Mouse (Mus musculus): ENCODE results near the gene Hepacam2. TPM values are rescaled to one million over a fixed set of nuclear protein-coding genes. Genes with fewer than 3 reads are reported as not detected.
"Not testable (repeated sequence)": the region's sequence is repeated elsewhere in the genome, so short reads cannot be mapped to it uniquely, and the experiment has no call there.

Hepacam2 gene
- under 1 TPM; 0.11 to 0.41 (median 0.25) TPM for total RNA-seq (2022)

DNA sequence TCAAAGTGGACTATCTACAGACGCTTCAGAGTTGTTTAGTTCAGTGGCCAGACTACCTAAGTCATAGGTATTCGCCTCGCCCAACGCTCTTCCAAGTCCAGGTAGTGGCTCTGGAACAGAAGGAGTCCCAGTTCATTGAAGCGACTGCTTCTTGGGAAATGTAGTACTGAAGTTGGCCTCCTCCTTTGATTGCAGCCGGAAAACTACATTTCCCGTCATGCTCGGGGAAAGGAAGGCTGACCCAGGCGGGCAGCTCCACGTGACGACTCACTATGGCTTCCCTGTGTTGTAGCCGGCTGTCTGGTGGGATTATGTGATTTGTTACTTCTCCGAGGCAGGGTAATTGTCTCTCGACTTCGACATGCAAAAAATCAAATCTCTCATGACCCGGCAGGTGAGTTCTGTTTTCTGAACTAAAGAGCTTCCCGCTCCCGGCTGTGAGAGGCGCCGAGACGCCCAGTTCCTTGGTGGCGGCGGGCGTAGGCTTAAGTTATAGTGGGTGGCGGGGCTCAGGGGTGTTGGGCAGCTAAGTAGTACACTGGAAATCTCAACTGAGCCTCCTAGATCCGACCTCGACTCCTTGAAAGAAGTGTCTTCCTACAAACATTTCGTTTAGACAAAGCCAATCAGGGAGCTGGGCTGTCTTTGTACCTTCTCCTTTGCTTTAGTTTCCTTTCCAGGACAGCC is at the start of gene Hepacam2, which contains the start of gene Vps50:
Gene Hepacam2 (minus strand): TSS at position 137 of the 687 bp plus-strand sequence.
Gene Vps50 (plus strand): TSS at position 221 of the 687 bp plus-strand sequence.
- peak; percentile 93 for DNase-seq (ENCODE audit: low spot score)

DNA sequence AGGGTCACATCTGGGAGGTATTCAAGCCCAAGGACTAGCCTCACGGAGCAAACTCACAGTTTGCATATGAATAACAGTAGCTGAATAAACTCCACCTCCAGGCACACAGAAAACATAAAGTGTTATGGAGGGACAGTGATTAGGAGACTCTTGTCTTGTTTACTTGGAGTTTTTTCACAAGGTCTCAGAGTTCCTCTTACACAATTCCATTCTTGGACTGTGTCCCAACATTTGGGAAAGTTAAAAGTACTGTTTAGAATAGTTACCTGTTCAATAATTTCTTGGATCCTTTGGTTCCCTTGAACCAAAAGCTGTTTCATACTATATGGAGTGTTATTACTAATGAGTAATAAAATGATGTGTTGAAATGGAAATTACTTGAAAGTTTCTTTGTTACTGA is 46.9 kb upstream of the Hepacam2 start:
- DNase-seq (ENCODE audit: low spot score) = no peak

DNA sequence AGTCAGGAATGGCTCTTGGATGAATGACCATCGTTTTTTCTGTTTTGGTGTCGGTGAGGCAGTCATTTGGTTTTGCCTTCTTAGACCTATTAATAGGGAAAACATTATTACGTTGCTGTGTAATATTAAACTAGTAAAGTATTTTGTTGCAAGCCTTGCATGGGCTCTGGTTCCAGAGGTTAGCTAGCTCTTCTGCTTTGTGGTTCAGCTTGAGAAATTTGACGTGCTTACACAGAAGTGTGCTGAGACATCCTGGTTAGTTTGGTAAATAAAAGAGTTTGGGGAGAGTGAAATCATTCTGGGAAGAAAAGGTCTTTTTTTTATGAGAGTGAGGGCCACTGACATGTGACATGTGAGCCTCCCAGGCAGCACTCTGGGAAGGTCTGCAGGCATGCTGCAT is 45.8 kb upstream of the Hepacam2 start:
- DNase-seq (ENCODE audit: low spot score) = no peak

DNA sequence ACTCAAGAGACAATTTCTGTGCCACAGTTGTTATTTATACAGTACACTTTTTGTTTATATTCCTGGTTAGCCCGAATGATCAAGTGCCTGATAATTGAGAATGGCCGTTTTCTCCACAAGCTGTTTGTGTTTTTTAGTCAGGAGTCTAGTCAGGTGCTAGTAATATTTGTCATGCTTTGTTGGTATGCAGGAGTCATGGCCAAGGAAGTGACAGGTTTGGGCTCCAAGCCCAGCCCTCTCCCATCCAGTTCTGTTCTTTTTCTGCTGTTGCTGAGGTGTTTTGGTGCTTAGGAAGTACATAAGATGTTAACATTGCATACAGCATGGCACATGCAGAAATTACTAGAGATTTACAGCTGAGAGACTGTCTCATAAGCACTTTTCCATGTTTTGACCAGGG is 41.4 kb upstream of the Hepacam2 start:
- DNase-seq (ENCODE audit: low spot score) = no peak

DNA sequence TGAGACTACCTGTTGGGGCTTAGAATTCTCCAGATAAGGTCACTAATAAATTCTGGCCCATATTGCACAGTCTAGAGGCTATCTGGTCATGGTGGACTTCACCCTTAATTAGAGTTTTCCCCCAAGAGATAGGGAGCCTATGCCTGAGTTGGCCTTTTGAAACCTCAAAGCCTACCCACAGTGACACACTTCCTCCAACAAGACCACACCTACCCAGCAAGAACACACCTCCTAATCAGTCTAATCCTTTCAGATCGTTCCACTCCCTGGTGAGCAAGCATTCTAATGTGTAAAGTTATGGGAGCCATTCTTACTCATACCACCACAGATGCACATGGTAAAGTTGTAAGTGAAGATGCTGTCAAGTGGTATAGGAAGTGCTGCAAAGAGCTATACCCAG is 38.0 kb upstream of the Hepacam2 start:
- DNase-seq (ENCODE audit: low spot score) = no peak

DNA sequence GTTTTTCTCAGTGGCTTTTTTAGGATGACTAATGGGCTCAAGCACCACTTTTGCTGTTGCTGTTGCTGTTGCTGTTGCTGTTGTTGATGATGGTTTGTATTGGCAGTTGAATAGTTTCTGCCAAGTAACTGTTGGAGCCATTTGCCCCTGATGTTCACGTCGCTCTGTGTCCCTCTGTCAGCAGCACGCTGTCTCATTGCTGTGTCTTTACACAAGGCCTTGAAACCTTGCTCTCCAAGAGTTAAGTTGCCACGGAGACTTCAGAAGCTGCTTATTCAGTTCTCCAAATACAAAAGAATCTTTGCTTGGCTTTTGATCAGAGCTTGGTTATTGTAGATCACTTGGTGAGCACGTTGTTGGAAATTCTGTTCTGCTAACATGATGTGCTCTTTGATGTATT is 33.3 kb upstream of the Hepacam2 start:
- no peak for DNase-seq (ENCODE audit: low spot score)

DNA sequence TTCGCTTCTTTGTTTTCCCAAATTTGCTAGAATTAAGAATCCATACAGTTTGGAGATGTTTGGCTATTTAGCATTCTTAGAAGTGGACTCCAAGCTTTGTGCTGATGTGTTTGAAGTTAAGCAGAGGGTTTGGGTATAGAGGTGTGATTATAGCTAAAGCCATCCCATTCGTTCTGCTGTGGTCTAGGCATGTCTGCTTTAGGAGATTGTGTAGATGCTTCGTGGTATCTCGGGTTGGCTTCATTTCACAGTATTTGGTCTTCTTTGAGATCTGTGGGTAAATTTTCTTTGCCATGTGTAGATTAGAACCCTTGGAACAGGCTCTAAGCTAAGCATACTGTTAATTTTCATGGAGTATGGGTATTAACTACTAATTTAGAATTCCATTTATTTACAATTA is 30.1 kb upstream of the Hepacam2 start:
- no peak for DNase-seq (ENCODE audit: low spot score)

DNA sequence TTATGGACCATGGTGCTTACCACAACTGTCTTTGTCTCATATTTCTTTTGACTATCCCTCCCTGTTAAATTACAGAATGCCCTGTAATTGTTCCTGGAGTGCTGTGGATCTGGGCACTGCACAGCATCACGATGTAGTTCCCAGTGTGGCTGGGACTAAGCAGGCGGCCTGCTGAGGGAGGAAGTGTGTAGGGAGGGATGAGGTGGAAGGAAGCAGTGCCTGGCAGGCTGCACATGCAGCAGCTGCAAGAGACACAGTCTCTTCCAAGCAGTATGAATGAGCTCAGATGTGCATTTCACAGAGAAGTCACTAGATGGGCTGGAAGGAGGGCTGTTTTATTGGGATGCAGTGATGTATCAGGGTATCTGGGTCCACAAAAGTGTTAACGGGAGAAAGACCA is 14.5 kb upstream of the Hepacam2 start:
- DNase-seq (ENCODE audit: low spot score) = no peak

DNA sequence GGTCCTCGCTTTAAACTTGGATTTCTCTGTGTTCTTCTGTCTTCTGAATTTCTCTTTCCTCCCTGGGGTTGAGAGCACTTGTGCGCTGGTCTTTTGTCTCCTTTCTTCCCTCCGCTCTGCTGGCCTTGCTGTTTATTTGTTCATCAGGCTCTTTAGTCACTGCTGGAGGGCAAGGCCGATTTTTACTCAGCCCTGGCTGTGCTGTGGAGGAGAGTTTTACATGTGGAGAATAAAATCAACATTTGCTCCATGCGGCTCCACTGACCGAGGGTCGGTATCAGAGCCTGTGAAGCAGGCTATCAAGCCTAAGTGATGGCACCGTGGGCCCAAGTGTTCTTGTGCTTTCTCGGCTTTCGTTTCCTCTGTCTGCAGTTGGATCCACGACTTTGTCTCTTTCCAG is 13.5 kb upstream of the Hepacam2 start:
- DNase-seq (ENCODE audit: low spot score) = no peak

DNA sequence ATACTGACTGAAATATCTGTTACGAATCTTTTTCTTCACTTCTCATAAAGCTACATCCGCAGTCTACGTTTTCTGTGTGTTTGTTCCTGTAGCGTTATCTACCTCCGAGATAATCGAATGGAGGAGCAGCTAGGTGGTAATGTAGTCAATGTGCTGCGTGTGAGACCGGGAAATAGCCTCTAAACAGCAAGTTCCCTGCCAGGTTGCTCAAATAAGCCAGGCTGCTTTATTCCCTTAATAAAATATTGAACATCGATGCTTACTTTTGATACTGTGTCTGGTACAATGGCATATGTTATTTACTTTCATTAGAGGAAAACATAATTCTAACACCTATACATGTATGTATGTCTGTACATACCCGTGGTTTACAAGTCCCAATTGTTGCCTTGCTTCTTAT is 13.0 kb upstream of the Hepacam2 start:
- no peak for DNase-seq (ENCODE audit: low spot score)

DNA sequence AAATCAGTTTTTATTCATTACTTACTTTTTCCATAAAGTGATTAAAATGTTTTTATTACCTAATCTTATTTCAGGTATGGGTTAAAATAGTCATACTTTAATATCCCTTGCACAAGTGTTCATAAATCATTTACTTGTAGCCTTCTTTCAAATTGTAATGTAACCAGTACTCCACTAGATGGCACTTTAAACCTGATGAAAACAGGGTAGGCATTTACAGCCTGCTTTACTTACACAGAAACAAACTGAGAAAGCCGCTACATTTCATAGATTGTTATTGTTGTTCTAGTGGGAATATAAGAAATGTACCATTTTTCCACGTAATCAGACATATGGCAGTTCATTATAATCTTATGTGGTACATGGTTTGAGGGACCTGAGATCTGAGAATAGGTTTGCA is 11.7 kb upstream of the Hepacam2 start:
- peak; percentile 23 for DNase-seq (ENCODE audit: low spot score)

DNA sequence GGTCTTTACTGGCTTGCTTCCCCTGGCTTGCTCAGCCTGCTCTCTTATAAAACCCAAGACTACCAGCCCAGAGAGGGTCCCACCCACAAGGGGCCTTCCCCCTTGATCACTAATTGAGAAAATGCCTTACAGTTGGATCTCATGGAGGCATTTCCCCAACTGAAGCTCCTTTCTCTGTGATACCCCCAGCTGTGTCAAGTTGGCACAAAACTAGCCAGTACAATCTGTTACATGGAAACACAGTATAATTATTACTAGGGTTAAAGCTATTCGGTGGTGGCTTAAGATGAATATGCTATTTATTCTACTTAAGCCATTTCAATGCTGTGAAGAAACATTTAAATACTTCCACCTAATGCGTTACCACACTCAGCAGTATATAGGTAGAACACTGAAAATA is 10.1 kb upstream of the Hepacam2 start:
- DNase-seq (ENCODE audit: low spot score) = not testable (repeated sequence)

DNA sequence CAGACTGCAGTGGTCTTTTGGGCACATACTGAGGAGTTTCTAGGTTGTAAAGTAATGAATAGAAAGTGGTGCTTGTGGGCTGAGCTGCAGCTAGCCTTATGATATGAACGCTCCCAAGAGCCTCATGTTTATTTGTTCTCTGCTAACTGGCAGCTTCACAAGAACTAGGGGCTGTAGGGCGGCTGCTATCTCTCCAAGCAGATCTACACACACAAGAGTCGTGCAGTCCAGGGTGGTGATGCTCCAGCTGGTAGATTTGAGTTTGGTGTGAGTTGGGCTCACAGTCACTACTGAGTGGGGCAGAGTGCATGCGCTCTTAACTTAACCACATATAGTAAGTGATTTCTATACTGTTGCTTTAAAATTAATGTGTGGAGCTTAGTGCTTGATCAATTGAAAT is 9.0 kb upstream of the Hepacam2 start:
- no peak for DNase-seq (ENCODE audit: low spot score)

DNA sequence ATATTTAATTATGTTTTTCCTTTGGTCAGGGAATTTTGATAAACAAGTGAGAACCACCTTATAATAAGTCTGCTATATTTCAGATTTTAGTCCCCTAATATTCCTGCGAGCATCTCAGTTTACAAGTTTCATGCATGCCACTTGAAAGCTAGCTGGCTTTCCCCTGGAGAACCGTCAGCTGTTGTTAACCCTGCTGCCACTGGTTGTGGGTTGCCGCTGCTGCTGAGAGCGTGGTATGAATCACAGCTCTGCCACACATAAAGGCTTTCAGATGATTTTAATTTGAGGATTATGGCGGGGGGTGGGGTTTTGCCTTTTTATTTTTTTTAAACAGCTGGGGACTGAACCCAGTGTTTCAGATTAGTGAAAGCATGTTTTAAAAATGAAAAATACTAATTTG is 7.2 kb upstream of the Hepacam2 start:
- no peak for DNase-seq (ENCODE audit: low spot score)

DNA sequence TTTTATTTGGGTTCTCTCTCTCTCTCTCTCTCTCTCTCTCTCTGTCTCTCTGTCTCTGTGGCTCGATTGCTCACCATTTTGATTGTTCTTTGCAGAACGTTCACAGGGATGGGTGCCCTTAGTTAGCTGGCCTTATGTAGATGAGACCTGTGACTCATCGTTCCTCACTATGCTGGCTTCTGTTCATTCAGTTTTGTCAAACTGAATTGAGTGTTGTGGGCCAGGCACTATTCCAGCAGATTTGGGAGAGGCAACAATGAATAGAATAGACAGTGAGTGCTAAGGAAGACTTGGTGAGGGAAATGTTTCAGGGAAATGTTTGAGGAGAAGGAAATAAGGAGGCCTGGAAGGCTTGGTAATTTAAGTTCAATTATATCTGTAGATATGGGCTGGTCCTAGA is 2.2 kb upstream of the Hepacam2 start:
- no peak for DNase-seq (ENCODE audit: low spot score)

DNA sequence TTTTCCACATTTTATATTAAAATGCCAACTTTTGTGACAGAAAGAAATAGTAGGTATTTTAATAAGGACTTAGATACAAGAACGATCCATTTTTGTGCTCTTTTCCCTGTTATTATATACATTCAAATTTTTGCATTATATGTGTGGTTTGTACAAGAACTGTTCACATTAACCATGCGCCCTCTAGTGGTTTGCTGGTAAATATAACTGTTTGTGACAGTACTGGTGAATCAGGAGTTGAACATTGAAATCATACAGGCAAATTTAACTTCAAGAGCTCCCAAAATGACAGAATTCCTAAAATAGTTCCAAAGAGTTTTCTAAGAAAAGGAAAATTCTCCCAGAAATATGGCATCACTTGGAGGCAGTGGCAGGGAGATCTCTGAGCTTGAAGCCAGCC is 1.9 kb downstream of the Hepacam2 start:
- DNase-seq (ENCODE audit: low spot score) = peak; percentile 49

DNA sequence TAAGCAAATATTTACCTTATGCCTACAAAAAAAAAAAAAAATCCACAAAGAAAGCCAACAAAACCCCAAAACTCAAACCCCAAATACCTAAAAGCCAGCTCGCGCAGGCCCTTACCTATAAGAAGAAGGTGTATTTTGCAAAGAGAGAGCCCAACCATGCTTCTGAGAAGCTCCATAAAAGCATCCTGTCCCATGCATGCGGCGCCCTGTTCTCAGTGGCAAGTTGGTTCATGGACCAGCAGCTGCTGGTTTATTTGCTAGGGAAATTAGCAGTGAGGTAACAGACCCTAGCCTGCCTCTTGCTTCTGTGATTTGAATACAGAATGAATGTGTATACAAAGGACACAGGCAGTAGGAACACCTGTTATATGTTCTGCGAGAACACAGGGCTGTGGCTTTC is 3.8 kb downstream of the Hepacam2 start:
- no peak for DNase-seq (ENCODE audit: low spot score)

DNA sequence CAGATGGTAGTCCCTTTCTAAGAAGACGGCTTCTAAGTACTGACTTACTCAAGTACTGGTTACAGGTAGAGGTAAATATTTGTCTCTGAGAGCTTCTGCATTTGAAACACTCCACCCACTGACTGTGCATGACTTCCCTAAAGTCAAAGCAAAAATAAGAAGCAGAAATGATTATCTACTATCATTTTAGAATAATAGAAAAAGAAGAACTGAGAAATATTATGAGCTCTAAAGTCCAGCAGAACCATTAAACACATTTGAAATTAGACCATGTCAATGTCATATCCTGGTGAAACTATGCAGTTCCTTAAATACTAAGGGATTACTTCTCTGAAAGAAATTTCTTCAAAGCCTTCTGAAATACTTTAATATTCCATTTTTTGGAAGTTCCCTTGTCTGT is 10.7 kb downstream of the Hepacam2 start:
- no peak for DNase-seq (ENCODE audit: low spot score)

DNA sequence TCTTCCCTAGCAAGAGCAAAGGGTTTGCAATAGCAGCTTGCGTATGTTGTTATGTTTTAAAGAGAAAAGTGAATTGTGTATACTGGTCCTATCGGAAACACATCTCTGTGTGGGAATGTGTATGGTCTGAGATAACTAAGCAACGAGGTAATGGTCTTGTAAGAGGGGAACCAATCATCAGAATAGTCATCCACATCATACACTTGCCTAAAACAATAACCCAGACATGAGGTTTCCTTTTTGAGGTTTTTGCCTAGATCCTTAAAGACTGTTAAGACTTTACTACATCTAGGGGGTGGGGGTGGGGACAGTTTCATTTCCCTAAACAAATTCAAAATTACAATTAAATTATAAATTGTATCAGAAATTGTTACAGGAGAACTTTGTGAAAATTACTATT is 13.0 kb downstream of the Hepacam2 start:
- no peak for DNase-seq (ENCODE audit: low spot score)

DNA sequence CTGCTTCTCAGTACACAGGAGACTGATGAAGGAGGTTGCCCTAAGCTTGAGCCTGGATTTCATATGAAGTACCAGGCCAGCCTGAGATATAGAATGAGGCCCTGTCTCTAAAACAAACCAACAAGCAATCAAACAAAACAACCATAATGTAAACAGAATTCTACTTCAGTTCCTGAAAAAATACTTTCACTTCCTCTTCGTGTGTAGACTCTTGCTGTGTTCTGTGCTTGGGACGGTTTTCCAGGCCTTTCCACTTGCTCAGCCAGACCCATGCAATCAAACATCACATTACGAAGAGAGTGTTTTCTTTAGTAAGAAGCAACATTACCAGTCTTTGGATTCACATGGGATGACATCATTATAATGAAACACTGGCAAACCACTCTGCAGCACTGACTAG is 16.4 kb downstream of the Hepacam2 start:
- DNase-seq (ENCODE audit: low spot score) = no peak

DNA sequence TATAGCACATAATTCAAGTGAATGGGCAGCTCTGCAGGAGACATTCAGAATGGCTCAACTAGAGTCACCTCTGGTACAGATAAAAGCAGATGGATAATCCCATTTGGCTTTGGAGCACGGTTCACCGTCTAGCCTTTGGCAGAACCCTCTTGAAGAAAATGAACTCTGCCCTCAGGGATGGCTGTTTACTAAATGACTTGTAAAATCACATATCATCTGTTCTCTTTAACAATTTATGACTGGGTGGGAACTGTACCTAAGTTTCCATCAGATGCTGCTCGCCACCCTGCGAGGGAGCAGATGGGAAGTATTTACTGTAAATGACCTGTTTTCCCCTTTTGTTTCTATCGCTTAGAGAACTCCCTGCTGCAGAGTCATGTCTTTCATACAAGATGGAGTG is 18.2 kb downstream of the Hepacam2 start:
- DNase-seq (ENCODE audit: low spot score) = no peak

DNA sequence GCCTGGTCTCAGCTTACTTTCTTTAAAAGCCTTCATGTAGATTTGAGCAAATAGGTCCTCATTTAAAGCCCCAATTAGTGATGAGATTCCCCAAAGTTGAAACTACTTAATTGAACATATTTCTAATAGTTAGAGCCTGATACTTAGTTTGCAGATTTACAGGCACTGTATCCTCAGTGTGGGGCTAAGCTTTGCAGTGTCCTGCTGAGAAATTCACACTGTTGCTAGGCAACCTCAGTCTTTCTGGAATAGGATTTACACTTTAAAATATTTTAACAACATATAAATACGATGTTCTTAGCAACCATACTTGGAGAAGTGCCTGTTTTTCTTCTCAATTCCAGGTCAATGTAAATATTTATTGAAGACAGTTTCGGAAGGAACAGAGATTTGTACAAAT is 21.8 kb downstream of the Hepacam2 start:
- DNase-seq (ENCODE audit: low spot score) = no peak

DNA sequence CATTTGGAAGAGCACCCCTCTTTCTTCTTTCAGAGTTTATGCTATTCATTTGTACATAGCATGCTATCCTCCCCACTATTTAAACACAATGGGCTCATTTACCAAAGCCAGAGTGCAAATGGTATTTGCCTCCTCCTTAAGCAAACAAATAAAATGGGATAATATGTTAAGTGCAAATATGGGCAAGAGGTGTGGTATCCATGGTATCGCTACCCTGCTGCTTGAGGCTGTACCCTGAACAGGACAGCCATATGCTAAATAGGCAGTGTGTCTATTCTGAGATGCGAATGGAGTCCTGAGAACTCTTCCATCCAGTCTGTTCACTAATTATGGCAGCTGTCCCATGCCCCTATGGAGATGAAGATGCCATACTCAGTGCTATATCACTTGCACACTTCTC is 27.4 kb downstream of the Hepacam2 start:
- DNase-seq (ENCODE audit: low spot score) = no peak

DNA sequence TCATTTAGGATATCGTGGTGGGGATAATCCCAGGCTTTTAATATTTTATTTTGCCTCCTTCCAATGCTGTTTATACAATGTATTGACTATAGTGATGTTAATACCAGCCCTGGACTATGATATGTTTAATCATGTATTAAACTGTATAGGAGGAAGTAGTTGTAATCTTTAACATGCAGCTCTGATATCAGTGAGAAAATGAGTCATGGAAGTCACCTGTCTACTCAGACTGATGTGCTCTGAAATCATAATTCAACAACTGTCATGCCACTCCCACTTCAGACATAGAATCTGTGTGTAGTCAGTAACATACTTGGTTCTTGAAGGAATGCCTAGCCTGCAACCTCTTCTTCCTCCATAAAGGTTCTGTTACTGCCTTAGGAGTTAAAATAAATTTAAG is 29.5 kb downstream of the Hepacam2 start:
- DNase-seq (ENCODE audit: low spot score) = no peak
